Mouse (Mus musculus) gastrocnemius, adult 8-10 months (tissue): ENCODE data around the gene Adgra3. TPM values are rescaled to one million over a fixed set of nuclear protein-coding genes. Genes with fewer than 3 reads are reported as not detected.

ENCODE experiments used
- DNase-seq, 2 experiments: peaks; one replicate each; pipeline ENCODE4 v3.0.0; 2022; ENCODE audit warnings: low spot score in 2 of 2
- total RNA-seq, 4 experiments: library from RNA; stranded (reverse); gene quantifications; 2 replicates each; pipeline ENCODE4 v1.2.4; 2022

Gene Adgra3
- total RNA-seq, 4 experiments from 2014 or later, result 8.4 to 15.1 (median 14.2) TPM

- DNase-seq, result no peak
Observed at GRCm38 (mm10) chr5:50032332-50032731, 26.5 kb downstream of the Adgra3 start.

GRCm38 (mm10) chr5:50031763-50032272, 27.0 kb downstream of the Adgra3 start:
- no peak for DNase-seq

GRCm38 (mm10) chr5:50031288-50031687, 27.5 kb downstream of the Adgra3 start:
- no peak for DNase-seq

GRCm38 (mm10) chr5:50029662-50030061, 29.1 kb downstream of the Adgra3 start:
- DNase-seq, result no peak

- no peak for DNase-seq
Observed at GRCm38 (mm10) chr5:50027561-50027960, 31.2 kb downstream of the Adgra3 start.

- no peak for DNase-seq
Observed at GRCm38 (mm10) chr5:50027001-50027400, 31.8 kb downstream of the Adgra3 start.

- no peak for DNase-seq
Observed at GRCm38 (mm10) chr5:50026148-50026547, 32.7 kb downstream of the Adgra3 start.

GRCm38 (mm10) chr5:50024097-50024496, 34.7 kb downstream of the Adgra3 start:
- no peak for DNase-seq

- no peak for DNase-seq
Observed at GRCm38 (mm10) chr5:50015987-50016587, 42.7 kb downstream of the Adgra3 start.

- no peak for DNase-seq
Observed at GRCm38 (mm10) chr5:50015147-50015697, 43.6 kb downstream of the Adgra3 start.

- DNase-seq, result no peak
Observed at GRCm38 (mm10) chr5:50014658-50015057, 44.1 kb downstream of the Adgra3 start.

- DNase-seq, result no peak
Observed at GRCm38 (mm10) chr5:50013965-50014364, 44.8 kb downstream of the Adgra3 start.

GRCm38 (mm10) chr5:50008841-50009240, 50.0 kb downstream of the Adgra3 start:
- DNase-seq, result no peak

- DNase-seq, result no peak
Observed at GRCm38 (mm10) chr5:50006915-50007658, 51.7 kb downstream of the Adgra3 start.

- no peak for DNase-seq
Observed at GRCm38 (mm10) chr5:50002269-50002668, 56.5 kb downstream of the Adgra3 start.

- no peak for DNase-seq
Observed at GRCm38 (mm10) chr5:49999764-50000163, 59.0 kb downstream of the Adgra3 start.

GRCm38 (mm10) chr5:49997019-49997418, 61.8 kb downstream of the Adgra3 start:
- DNase-seq, result no peak

GRCm38 (mm10) chr5:49996457-49996856, 62.3 kb downstream of the Adgra3 start:
- no peak for DNase-seq

GRCm38 (mm10) chr5:49990737-49991323, 68.0 kb downstream of the Adgra3 start:
- no peak for DNase-seq

- no peak for DNase-seq
Observed at GRCm38 (mm10) chr5:49988015-49988798, 70.6 kb downstream of the Adgra3 start.

GRCm38 (mm10) chr5:49980727-49981126, 78.1 kb downstream of the Adgra3 start:
- DNase-seq, result no peak
